Mouse (Mus musculus): ENCODE measurements around the gene Arih1. TPM values are rescaled to one million over a fixed set of nuclear protein-coding genes. Genes with fewer than 3 reads are reported as not detected.
"Not testable (repeated sequence)": the region's sequence is repeated elsewhere in the genome, so short reads cannot be mapped to it uniquely, and the experiment has no call there.

Gene Arih1
- polyA plus RNA-seq, 1 experiment from 2014 or later: 19.4 TPM

- H3K4me2 ChIP-seq (replicated peaks; ENCODE audit: low read depth, low read length): no peak overlapping the region
- no peak for ATAC-seq (ENCODE audit: insufficient number of reproducible peaks, insufficient read depth, low FRiP score, low read depth)
- WGBS: 89% methylated on average over 9 of the region's 9 CpGs
- H3K27me3 ChIP-seq (ENCODE audit: control insufficient read depth, insufficient read depth, low read length): no peaks in the 10 kb centered on the region
- no peak overlapping the region for H3K27ac ChIP-seq (ENCODE audit: low read length)
- no peak overlapping the region for H3K9ac ChIP-seq (replicated peaks; ENCODE audit: low read depth, low read length)
- H3K36me3 ChIP-seq (ENCODE audit: control insufficient read depth, insufficient read depth, low read length): no peaks in the 10 kb centered on the region
- H3K9me3 ChIP-seq (ENCODE audit: control insufficient read depth, low read depth, low read length): no peaks in the 10 kb centered on the region
- H3K4me1 ChIP-seq (ENCODE audit: control insufficient read depth, insufficient read depth, low read length): no peaks in the 10 kb centered on the region
- no peak overlapping the region for H3K4me3 ChIP-seq (ENCODE audit: low read depth, low read length)
These were observed 116.8 kb downstream of the Arih1 start for GRCm38 (mm10) chr9:59369646-59370045.

- 79% methylated on average over 5 of the region's 5 CpGs for WGBS
- Histone ChIP-seq H3K4me2 (replicated peaks; ENCODE audit: low read depth, low read length) (no peak overlapping the region), H3K27ac (ENCODE audit: low read length) (no peak overlapping the region), H3K27me3 (ENCODE audit: control insufficient read depth, insufficient read depth, low read length) (no peaks in the 10 kb centered on the region), H3K4me3 (ENCODE audit: low read depth, low read length) (no peak overlapping the region), H3K9ac (replicated peaks; ENCODE audit: low read depth, low read length) (no peak overlapping the region), H3K36me3 (ENCODE audit: control insufficient read depth, insufficient read depth, low read length) (no peaks in the 10 kb centered on the region), H3K4me1 (ENCODE audit: control insufficient read depth, insufficient read depth, low read length) (no peaks in the 10 kb centered on the region), H3K9me3 (ENCODE audit: control insufficient read depth, low read depth, low read length) (no peaks in the 10 kb centered on the region)
- ATAC-seq (ENCODE audit: insufficient number of reproducible peaks, insufficient read depth, low FRiP score, low read depth): no peak
These were observed 117.2 kb downstream of the Arih1 start for GRCm38 (mm10) chr9:59369220-59369619.

DNA sequence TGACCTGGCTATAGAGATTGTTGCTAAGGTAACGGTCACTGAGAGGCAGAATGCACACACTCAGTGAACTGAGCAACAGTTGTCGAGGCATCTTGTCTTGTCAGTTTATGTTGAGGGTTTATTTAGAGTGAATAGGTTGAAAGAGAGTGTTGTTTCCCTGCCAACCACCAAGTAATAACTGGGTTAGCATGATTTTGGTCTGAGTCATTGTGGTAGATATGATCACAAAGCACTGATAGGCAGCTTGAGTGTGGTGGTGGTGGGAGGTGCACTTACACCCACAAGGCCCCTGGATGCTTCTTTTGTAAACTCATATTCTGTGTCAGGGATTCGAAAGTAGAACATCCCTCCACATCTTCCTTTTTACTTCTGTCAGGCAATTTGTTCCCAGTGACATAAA, 125.9 kb downstream of the Arih1 start:
- H3K4me2 ChIP-seq (replicated peaks; ENCODE audit: low read depth, low read length); H3K9ac ChIP-seq (replicated peaks; ENCODE audit: low read depth, low read length); H3K27me3 ChIP-seq (ENCODE audit: control insufficient read depth, insufficient read depth, low read length); H3K4me3 ChIP-seq (ENCODE audit: low read depth, low read length); ATAC-seq (ENCODE audit: insufficient number of reproducible peaks, insufficient read depth, low FRiP score, low read depth); H3K27ac ChIP-seq (ENCODE audit: low read length); H3K36me3 ChIP-seq (ENCODE audit: control insufficient read depth, insufficient read depth, low read length); H3K9me3 ChIP-seq (ENCODE audit: control insufficient read depth, low read depth, low read length); H3K4me1 ChIP-seq (ENCODE audit: control insufficient read depth, insufficient read depth, low read length): not testable (repeated sequence)
- 80% methylated on average over 1 of the region's 3 CpGs for WGBS

- H3K4me1 ChIP-seq (ENCODE audit: control insufficient read depth, insufficient read depth, low read length); ATAC-seq (ENCODE audit: insufficient number of reproducible peaks, insufficient read depth, low FRiP score, low read depth); H3K27me3 ChIP-seq (ENCODE audit: control insufficient read depth, insufficient read depth, low read length); H3K9ac ChIP-seq (replicated peaks; ENCODE audit: low read depth, low read length); H3K27ac ChIP-seq (ENCODE audit: low read length); H3K4me2 ChIP-seq (replicated peaks; ENCODE audit: low read depth, low read length); H3K36me3 ChIP-seq (ENCODE audit: control insufficient read depth, insufficient read depth, low read length); H3K9me3 ChIP-seq (ENCODE audit: control insufficient read depth, low read depth, low read length); H3K4me3 ChIP-seq (ENCODE audit: low read depth, low read length): not testable (repeated sequence)
- 61% methylated on average over 1 of the region's 1 CpGs for WGBS
These were observed 128.4 kb downstream of the Arih1 start for GRCm38 (mm10) chr9:59358041-59358440.

- Histone ChIP-seq H3K4me3 (ENCODE audit: low read depth, low read length) (peak within 1 kb of the TSS; percentile 54), H3K9me3 (ENCODE audit: control insufficient read depth, low read depth, low read length) (no peaks in the 10 kb centered on the region), H3K27ac (ENCODE audit: low read length) (peak within 1 kb of the TSS; percentile 78), H3K36me3 (ENCODE audit: control insufficient read depth, insufficient read depth, low read length) (no peaks in the 10 kb centered on the region), H3K27me3 (ENCODE audit: control insufficient read depth, insufficient read depth, low read length) (no peaks in the 10 kb centered on the region), H3K4me1 (ENCODE audit: control insufficient read depth, insufficient read depth, low read length) (no peaks in the 10 kb centered on the region), H3K4me2 (replicated peaks; ENCODE audit: low read depth, low read length) (peak within 1 kb of the TSS; percentile 59), H3K9ac (replicated peaks; ENCODE audit: low read depth, low read length) (peak within 1 kb of the TSS; percentile 59)
- ATAC-seq (ENCODE audit: insufficient number of reproducible peaks, insufficient read depth, low FRiP score, low read depth): peak; percentile 98
- WGBS: 0% methylated on average over 31 of the region's 32 CpGs
These were observed 133.2 kb downstream of the Arih1 start, which contains the start of gene Bbs4 for GRCm38 (mm10) chr9:59353253-59353639. Gene Bbs4 (minus strand): TSS chr9:59353508.

- H3K27ac ChIP-seq (ENCODE audit: low read length): peak overlapping the region; percentile 78
- peak overlapping the region; percentile 54 for H3K4me3 ChIP-seq (ENCODE audit: low read depth, low read length)
- peak overlapping the region; percentile 59 for H3K4me2 ChIP-seq (replicated peaks; ENCODE audit: low read depth, low read length)
- 8% methylated on average over 15 of the region's 15 CpGs for WGBS
- no peaks in the 10 kb centered on the region for H3K27me3 ChIP-seq (ENCODE audit: control insufficient read depth, insufficient read depth, low read length)
- no peaks in the 10 kb centered on the region for H3K9me3 ChIP-seq (ENCODE audit: control insufficient read depth, low read depth, low read length)
- H3K36me3 ChIP-seq (ENCODE audit: control insufficient read depth, insufficient read depth, low read length): no peaks in the 10 kb centered on the region
- peak overlapping the region; percentile 59 for H3K9ac ChIP-seq (replicated peaks; ENCODE audit: low read depth, low read length)
- no peak for ATAC-seq (ENCODE audit: insufficient number of reproducible peaks, insufficient read depth, low FRiP score, low read depth)
- no peaks in the 10 kb centered on the region for H3K4me1 ChIP-seq (ENCODE audit: control insufficient read depth, insufficient read depth, low read length)
These were observed 133.7 kb downstream of the Arih1 start for GRCm38 (mm10) chr9:59352586-59353252.

DNA sequence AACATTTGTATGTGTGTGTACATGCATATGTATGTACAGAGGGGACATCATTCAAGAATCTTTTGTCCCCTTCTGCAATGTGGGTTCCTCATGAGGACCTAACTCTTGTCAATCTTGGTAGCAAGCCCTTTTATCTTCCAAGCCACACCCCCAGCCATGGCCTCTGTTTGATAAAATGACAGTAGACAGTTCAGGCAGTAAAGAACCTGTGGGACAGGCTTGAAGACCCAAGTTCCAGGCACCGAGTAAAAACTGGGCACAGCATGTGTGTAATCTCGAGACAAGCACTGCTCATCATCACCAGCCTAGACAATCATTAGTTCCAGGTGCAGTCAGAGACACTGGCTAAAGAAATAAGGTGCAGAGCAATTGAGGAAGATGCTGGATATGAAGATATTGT, 140.2 kb downstream of the Arih1 start:
- no peak overlapping the region for H3K4me2 ChIP-seq (replicated peaks; ENCODE audit: low read depth, low read length)
- no peak overlapping the region for H3K27ac ChIP-seq (ENCODE audit: low read length)
- no peaks in the 10 kb centered on the region for H3K4me1 ChIP-seq (ENCODE audit: control insufficient read depth, insufficient read depth, low read length)
- H3K4me3 ChIP-seq (ENCODE audit: low read depth, low read length): no peak overlapping the region
- WGBS: 76% methylated on average over 2 of the region's 2 CpGs
- H3K27me3 ChIP-seq (ENCODE audit: control insufficient read depth, insufficient read depth, low read length): no peaks in the 10 kb centered on the region
- no peak for ATAC-seq (ENCODE audit: insufficient number of reproducible peaks, insufficient read depth, low FRiP score, low read depth)
- H3K36me3 ChIP-seq (ENCODE audit: control insufficient read depth, insufficient read depth, low read length): no peaks in the 10 kb centered on the region
- H3K9me3 ChIP-seq (ENCODE audit: control insufficient read depth, low read depth, low read length): no peaks in the 10 kb centered on the region
- H3K9ac ChIP-seq (replicated peaks; ENCODE audit: low read depth, low read length): no peak overlapping the region

- no peak overlapping the region for H3K9ac ChIP-seq (replicated peaks; ENCODE audit: low read depth, low read length)
- no peaks in the 10 kb centered on the region for H3K9me3 ChIP-seq (ENCODE audit: control insufficient read depth, low read depth, low read length)
- no peak overlapping the region for H3K4me3 ChIP-seq (ENCODE audit: low read depth, low read length)
- no peaks in the 10 kb centered on the region; the same call in 1 of the 2 replicates for H3K36me3 ChIP-seq (ENCODE audit: control insufficient read depth, insufficient read depth, low read length)
- no peak for ATAC-seq (ENCODE audit: insufficient number of reproducible peaks, insufficient read depth, low FRiP score, low read depth)
- H3K4me2 ChIP-seq (replicated peaks; ENCODE audit: low read depth, low read length): no peak overlapping the region
- no peaks in the 10 kb centered on the region for H3K27me3 ChIP-seq (ENCODE audit: control insufficient read depth, insufficient read depth, low read length)
- 84% methylated on average over 8 of the region's 9 CpGs for WGBS
- H3K27ac ChIP-seq (ENCODE audit: low read length): no peak overlapping the region
- H3K4me1 ChIP-seq (ENCODE audit: control insufficient read depth, insufficient read depth, low read length): peaks cover 4% of the 10 kb centered on the region; the same call in 1 of the 2 replicates
These were observed 146.4 kb downstream of the Arih1 start for GRCm38 (mm10) chr9:59340002-59340401.

GRCm38 (mm10) chr9:59339107-59339506, 147.3 kb downstream of the Arih1 start:
- H3K27ac ChIP-seq (ENCODE audit: low read length): no peak overlapping the region
- ATAC-seq (ENCODE audit: insufficient number of reproducible peaks, insufficient read depth, low FRiP score, low read depth): no peak
- peaks cover 4% of the 10 kb centered on the region; the same call in 1 of the 2 replicates for H3K4me1 ChIP-seq (ENCODE audit: control insufficient read depth, insufficient read depth, low read length)
- no peak overlapping the region for H3K4me3 ChIP-seq (ENCODE audit: low read depth, low read length)
- H3K9me3 ChIP-seq (ENCODE audit: control insufficient read depth, low read depth, low read length): no peaks in the 10 kb centered on the region
- H3K36me3 ChIP-seq (ENCODE audit: control insufficient read depth, insufficient read depth, low read length): no peaks in the 10 kb centered on the region; the same call in 1 of the 2 replicates
- H3K4me2 ChIP-seq (replicated peaks; ENCODE audit: low read depth, low read length): no peak overlapping the region
- 59% methylated on average over 5 of the region's 5 CpGs for WGBS
- no peak overlapping the region for H3K9ac ChIP-seq (replicated peaks; ENCODE audit: low read depth, low read length)
- H3K27me3 ChIP-seq (ENCODE audit: control insufficient read depth, insufficient read depth, low read length): no peaks in the 10 kb centered on the region
